Mouse (Mus musculus): ENCODE measurements at regions not wholly inside any gene's neighbourhood (a gene's known extent, or its start where the extent isn't known, plus 50 kb on each side); places are given as distances from the start of the nearest gene placed in this dataset.
"Not testable (repeated sequence)": the region's sequence is repeated elsewhere in the genome, so short reads cannot be mapped to it uniquely, and the experiment has no call there.

- DNase-seq: no peak
These were observed 113.4 kb downstream of the Sox4 start for GRCm38 (mm10) chr13:28840142-28840541.

GRCm38 (mm10) chr13:28839084-28839483 is 114.4 kb downstream of the Sox4 start:
- DNase-seq: no peak

DNA sequence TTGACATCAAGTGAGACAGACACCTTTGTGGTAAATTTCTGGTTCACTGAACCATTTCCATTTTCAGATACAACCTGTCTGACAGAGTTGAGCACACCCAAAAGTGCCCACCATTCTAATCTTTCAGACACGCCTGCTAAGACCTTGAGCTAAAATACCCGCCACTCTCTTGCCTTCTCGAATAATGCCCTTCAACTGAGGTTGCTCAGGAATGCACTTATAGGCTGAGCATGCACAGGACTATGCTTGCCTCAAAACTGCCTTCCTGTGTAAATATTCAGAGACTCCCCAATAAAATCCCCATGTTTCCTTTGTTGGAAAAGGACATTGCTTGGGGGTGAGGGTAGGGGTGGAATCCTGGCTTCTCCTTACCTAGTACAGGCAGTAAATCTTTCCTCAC is 115.3 kb downstream of the Sox4 start:
- DNase-seq: no peak

DNA sequence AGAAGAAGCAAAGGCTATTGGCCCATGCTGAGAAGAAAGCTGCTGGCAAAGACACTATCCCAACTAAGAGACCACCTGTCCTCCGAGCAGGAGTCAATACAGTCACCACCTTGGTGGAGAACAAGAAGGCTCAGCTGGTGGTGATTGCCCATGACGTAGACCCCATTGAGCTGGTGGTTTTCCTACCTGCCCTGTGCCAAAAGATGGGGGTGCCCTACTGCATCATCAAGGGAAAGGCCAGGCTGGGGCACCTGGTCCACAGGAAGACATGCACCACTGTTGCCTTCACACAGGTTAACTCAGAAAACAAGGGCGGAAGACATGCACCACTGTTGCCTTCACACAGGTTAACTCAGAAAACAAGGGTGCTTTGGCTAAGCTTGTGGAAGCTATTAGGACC is 116.3 kb downstream of the Sox4 start:
- DNase-seq: not testable (repeated sequence)

DNA sequence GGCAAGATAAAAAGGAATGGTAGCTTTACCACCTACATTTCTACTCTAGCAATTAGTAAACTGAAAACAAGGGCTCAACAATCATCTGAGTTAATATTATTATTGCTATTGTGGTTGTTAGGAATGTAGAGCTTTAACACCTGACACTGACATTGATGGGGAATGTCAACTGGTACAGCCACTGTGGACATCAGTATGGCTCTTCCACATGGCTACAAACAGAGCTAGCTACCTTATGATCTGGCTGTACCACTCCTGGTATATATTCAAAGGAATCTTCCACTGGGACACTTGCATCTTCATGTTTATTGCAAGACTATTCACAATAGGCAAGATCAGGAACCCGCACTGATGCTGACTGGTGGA is 119.8 kb downstream of the Sox4 start:
- DNase-seq: no peak

DNA sequence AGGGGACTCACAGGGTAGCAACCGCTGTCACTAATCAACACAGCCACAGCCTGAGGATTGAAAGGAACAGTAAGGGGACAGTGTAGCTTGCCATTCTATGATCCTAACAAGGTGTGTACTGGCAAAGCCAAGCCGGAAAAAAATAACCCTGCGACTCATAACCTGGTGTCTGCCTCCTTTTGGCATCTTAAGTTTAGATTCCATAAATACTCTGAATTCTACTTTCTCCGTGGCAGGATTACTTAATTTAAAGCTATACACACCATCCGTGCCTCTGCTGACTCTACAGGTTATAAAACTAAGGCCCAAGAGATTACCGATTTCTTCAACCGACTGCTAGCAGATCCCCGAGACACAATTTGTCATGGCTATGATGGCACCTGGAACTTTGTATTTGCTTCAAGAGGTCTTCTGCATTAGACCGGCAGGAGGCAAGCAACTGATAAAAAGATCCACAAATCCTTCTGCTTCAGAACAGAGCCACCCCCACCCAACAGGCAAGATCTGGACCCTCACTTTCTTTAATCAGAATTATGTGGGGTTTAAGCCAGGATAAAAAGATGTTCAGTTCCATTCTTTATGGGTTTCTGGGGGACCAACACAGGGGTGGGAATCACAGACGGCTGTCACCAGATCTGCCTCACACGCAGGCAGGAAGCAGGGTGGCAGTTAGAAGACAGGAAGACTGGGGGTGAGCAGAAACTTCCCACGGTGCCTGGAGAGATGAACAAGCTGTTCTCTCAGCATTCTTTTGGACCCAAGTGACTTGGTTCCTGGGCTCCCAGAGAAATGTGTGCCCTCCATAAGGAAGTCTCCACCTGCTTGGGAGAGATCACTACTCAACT is 120.4 kb downstream of the Sox4 start:
- DNase-seq: no peak

DNA sequence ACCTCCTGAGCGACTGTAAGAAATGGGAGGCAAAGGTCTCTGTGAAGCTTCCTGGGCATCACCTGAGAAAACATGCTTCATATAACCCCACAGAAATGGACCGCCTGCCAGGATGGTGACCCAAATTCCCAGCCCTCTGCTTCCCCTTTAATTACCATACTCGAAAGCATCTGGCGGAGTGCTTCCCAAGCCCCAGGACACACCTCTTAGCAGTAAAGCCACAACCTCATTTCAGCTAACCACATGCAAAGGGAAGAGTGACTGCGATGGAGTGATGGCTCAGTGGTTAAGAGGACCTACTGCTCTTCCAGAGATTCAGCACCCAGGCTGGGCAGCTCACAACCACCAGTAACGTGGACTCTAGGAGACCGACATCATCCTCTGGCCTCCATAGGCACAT is 127.2 kb downstream of the Sox4 start:
- no peak for DNase-seq

GRCm38 (mm10) chr13:28823985-28824384 is 129.5 kb downstream of the Sox4 start:
- DNase-seq: no peak

DNA sequence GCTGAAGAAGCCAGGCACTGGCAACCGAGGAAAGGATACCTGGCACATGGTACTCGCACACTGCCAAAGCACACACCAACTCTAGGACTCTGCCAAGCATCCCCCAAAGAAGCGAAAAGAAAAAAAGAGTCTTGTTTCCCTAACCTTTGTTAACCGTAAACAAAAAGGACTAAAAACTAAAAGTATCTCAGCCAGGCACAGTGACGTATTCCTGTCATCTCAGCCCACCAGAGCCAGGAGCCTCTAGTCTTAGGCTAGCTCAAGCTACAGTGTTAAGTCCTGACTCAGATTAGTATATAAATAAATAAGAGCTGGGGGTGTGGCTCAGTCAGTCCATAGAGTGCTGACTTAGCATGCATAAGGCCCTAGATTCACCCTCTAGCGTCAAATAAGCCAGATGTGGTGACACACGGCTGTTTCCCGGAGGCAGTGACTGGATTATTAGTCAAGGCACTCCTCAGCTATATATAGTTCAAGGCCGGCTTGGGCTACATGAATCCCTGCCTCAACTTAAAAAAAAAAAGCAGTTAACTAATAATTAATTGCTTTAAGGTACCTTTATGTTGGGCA is 130.1 kb downstream of the Sox4 start:
- DNase-seq: no peak

- no peak for DNase-seq
These were observed 132.5 kb downstream of the Sox4 start for GRCm38 (mm10) chr13:28820868-28821533.

DNA sequence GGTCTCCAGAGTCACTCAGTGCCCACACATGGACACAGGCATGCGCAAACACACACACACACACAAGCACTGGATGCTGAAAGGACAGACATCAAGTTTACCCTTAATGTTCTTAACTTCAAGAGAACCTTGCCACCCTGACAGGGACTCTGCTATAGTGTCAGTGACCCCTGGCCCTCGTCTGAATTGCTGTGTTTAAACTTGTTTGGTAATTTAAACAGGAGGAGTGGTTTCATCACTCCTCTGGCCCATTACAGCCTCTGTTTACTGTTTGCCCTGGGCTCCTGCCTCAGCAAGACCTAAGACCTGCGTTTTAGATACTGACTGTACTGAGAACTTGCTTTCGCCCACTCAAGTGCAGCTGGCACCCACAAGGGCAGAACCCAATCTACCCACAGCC is 139.4 kb downstream of the Sox4 start:
- no peak for DNase-seq

DNA sequence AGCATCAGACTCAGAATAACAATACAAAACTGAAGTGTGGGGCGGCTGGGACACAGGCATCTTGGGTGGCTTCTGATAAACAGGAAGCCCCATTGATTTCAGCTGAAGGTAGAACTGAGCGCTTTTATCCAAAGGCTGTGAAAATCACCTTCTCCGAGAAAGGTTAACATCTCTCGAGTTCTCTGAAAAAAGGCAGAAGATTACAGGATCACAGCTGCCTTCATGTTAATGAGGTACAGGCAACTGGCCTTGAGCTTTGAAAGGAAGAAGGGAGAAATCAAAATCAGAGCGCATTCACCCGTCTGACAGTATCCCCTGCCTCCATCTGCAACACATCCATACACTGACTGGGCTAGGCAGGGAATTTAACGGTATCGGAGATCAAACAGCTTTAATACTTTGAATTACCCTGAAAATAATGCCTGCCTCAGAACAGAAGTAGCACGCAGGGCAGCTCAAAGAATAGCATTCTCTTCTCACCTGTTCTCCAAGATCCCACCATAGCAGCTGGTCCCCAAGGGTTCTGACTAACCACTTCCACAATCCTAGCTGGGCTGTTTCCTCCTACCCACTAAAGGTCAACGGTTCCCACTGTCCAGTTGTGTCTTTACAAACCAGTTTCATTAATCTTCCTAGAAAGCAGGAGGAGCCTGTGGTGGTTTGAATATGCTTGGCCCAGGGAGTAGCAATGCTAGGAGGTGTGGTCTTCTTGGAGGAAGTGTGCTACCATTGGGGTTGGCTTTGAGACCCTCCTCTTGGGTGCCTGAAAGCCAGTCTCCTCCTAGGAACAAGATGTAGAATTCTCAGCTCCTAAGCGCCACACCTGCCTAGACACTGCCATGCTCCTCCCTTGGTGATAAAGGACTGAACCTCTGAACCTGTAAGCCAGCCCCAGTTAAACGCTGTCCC is 141.6 kb downstream of the Sox4 start:
- no peak for DNase-seq

GRCm38 (mm10) chr13:28811081-28811439 is 142.5 kb downstream of the Sox4 start:
- DNase-seq: no peak

DNA sequence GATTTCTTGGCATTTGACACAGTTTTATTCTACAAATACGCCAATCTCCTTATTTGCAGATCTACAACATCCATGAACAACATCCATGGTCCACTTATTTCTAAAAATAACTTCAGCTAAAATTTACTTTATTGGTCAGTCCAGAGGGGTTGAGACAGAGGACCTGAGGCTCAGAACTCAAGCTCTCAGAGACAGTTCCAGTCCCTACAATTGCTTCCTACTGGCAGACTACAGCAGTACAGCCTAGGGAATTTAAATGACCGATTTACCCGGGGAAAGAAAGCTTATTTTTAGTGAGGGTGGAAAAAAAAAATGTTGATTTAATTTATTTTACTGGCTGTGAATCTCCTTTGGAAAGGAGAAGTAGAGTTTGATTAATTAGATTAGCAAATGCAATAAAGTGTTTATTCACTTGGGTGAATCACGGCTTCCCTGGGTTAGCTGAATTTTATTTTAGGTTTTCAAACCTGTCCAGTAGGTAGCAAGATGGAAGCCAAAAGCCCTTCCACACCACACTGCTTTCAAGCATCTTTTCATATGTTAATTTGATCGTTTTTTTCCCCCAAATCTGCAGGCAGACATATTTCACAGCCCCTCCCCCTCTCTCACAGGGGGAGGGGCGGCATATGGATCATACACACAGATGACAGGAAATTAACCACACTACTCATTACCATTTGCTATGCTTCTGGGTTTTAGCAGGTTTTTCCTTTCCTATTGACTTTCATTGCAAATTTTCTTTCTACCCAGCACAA is 143.0 kb downstream of the Sox4 start:
- DNase-seq: no peak

DNA sequence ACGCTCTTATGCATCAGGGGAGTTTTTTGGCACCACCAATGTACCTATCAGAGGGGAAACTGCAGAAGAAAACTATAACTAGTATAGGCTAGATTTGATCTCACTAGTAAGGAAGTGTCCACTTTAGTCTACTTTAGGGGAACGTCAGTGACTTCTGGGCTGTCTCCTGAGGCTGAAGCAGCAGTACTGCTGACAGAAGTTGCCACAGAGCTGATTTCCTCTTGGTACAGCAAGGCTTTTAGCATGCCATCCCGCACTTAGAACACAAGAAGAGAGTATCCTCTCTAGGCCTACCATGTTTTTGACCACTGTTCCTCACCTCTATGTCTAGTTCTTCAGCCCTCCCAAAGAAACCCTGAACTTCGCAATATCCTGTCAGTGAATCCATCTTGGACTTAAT is 148.2 kb downstream of the Sox4 start:
- DNase-seq: no peak

GRCm38 (mm10) chr13:28801210-28801954 is 152.1 kb downstream of the Sox4 start:
- DNase-seq: no peak

- no peak for DNase-seq
These were observed 152.8 kb downstream of the Sox4 start for GRCm38 (mm10) chr13:28800676-28801075.

DNA sequence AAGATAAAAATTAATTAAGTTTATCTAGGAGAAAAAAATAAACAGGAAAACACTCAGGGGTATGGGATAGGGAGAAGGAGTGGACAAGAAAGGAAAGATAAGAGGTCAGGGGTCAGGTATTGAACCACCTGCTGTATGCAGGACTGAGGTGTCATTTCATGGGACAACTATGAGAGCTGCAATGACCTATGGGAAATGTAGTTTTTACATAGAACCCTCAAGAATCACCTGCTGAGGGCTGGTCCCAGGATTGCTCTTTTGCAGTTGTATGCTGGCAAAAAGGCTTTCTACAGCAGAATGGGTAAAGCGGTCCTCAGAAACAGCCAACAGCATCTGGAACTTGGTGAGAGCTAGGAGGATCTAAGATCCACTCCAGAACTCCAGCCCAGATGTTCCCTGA is 154.0 kb downstream of the Sox4 start:
- no peak for DNase-seq

DNA sequence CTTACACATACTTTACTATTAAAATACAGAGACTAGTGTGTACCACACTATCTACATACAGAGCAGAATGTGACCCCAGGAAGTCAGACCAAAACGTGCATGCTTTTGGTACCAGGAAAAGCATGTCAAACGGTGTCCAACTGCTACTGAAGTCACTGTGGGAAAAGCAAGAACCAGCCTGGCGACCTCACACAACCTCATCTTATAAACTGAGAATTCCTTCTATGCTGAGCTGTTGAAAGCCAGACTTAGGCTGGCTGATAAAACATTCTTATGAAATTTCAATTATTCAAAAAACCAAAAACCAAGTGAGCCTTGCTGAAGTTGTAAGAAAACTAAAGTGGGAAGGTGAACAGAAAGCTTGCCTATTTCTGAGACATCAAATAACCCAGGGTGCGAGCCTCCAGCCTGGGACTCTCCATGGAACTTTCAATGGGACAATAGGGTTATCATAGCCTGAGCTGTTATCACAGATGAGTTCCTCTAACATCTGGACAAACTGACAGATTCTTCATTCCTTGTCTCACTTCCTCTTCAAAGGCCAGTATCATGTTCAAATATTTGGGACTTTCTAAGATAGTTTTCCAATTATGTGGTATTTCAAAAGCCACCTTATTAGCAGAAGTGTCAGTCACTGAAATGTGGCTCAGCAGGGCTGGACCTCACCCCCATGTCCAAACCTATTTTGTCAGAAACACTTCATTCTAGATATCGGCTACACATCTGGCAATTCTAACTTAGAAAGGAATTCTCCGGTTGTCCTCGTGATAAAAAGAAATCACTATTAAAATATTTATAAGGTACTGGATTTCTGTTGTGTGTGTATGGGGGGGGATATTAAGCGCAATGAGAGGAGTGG is 155.7 kb downstream of the Sox4 start:
- DNase-seq: no peak

DNA sequence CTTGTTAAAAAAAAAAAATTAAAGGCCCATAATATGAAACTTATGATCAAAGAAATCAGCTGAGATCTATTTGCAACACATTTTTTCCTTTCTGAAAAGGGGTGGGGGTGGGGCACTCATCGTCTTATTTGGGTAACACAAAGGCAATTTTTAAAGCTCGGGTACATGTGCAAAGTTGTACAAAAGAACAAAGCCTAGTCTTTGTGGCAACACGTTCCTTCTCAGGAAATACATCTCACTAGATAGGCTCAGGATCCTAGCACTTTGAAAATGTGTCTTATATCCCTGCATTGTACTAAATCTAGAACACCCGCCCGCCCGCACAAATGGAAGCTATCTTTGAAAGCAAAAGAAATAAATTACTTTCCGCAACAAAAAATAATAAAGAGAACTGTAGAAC is 158.2 kb downstream of the Sox4 start:
- DNase-seq: no peak

Data from adrenal gland, postnatal 25 days (tissue).